Mouse (Mus musculus): ENCODE measurements around the gene Rnf222.

DNA sequence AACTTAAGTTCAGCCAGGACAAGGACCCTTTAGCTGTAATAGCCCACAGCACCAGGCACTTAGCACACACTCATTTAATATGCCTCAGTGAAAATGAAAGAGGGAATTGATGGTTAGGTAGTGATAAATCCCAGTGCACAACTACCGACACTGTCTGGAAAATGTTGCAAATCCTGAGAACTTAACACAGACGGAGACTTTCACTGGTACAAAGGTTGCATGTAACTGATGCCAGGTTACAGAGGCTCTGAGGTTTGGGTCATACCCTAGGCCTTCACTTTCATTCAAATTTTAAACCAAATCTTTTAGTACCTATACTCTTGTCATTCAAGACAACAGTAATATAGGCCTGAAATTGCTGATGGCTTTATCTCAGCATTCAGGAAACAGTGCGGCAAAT, 31.0 kb upstream of the Rnf222 start:
- no peak for TF ChIP-seq CTCF (IDR thresholded peaks at IDR 0.05; ENCODE audit: insufficient read depth, low read depth, low read length)
- TF ChIP-seq POLR2A (IDR thresholded peaks at IDR 0.05; ENCODE audit: insufficient read depth, low read depth, low read length): no peak
